Mouse (Mus musculus): ENCODE results near the gene Tanc2. TPM values are rescaled to one million over a fixed set of nuclear protein-coding genes. Genes with fewer than 3 reads are reported as not detected.

The Tanc2 gene
- polyA plus RNA-seq, 1 experiment = 0.03 TPM

- H3K36me3 ChIP-seq (ENCODE audit: control insufficient read depth) = no peaks in the 10 kb centered on the region
- TF ChIP-seq GATA1 (IDR thresholded peaks at IDR 0.05; ENCODE audit: low read length) = no peak
- no peak for TF ChIP-seq TAL1 (IDR thresholded peaks at IDR 0.05; ENCODE audit: low read length)
- H3K4me3 ChIP-seq (replicated peaks) = no peak overlapping the region
- no peaks in the 10 kb centered on the region for H3K27me3 ChIP-seq (ENCODE audit: control insufficient read depth)
- no peaks in the 10 kb centered on the region for H3K9me3 ChIP-seq (ENCODE audit: control insufficient read depth, low read length)
- H3K4me1 ChIP-seq (ENCODE audit: control insufficient read depth) = no peaks in the 10 kb centered on the region
These were observed 110.7 kb downstream of the Tanc2 start for GRCm38 (mm10) chr11:105700528-105700927.

GRCm38 (mm10) chr11:105719660-105720059, 129.9 kb downstream of the Tanc2 start:
- H3K4me1 ChIP-seq (ENCODE audit: control insufficient read depth) = no peaks in the 10 kb centered on the region
- H3K36me3 ChIP-seq (ENCODE audit: control insufficient read depth) = no peaks in the 10 kb centered on the region
- TF ChIP-seq GATA1 (IDR thresholded peaks at IDR 0.05; ENCODE audit: low read length) = no peak
- no peak for TF ChIP-seq TAL1 (IDR thresholded peaks at IDR 0.05; ENCODE audit: low read length)
- no peaks in the 10 kb centered on the region for H3K9me3 ChIP-seq (ENCODE audit: control insufficient read depth, low read length)
- no peak overlapping the region for H3K4me3 ChIP-seq (replicated peaks)
- H3K27me3 ChIP-seq (ENCODE audit: control insufficient read depth) = no peaks in the 10 kb centered on the region

DNA sequence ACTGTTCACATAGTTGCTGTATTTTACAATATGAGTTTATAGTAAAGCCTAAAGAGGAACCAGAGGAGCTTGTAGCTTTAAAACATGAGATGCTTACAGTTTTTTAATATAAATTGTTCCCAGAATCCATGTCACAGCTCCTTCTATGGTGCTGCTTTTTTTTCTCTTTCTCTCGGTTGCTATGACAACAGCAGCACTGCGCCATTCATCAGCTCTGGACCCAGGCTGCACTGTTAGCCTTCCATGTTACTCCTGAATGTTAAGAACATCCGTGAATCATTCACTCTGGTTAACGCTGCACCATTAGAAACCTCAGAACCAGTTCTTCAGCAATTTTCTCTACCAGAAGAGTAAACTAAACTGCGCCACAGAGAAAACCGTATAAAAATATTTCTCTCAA, 141.8 kb downstream of the Tanc2 start:
- H3K9me3 ChIP-seq (ENCODE audit: control insufficient read depth, low read length) = no peaks in the 10 kb centered on the region
- TF ChIP-seq GATA1 (IDR thresholded peaks at IDR 0.05; ENCODE audit: low read length) (no peak), TAL1 (IDR thresholded peaks at IDR 0.05; ENCODE audit: low read length) (no peak)
- H3K27me3 ChIP-seq (ENCODE audit: control insufficient read depth) = no peaks in the 10 kb centered on the region
- H3K4me3 ChIP-seq (replicated peaks) = no peak overlapping the region
- no peaks in the 10 kb centered on the region for H3K4me1 ChIP-seq (ENCODE audit: control insufficient read depth)
- H3K36me3 ChIP-seq (ENCODE audit: control insufficient read depth) = no peaks in the 10 kb centered on the region

DNA sequence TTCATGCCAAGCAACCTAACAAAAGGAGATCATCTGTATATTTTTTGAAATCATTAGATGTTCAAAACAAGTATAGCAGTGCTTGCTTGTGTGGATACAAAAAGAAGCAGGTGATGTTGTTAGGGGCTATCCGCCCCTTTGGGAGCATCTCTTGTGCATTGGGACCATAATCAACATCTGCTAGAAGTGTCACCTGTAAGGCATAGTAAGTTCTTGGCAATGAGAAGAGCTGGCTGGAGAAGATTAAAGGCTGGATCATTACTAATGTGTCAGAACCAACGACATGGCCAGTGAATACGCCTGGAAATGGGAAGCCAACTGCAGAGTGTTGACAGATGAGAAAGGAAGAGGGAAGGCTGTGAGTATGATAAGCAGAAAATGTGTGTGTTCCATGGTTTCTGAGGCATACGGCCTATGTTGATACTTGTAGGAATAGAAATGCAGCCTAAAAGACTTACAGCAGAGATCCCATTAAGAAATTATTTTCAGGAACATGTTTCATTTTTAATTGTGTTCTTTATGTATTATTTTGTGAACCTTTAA, 142.3 kb downstream of the Tanc2 start:
- TF ChIP-seq TAL1 (IDR thresholded peaks at IDR 0.05; ENCODE audit: low read length) (no peak), GATA1 (IDR thresholded peaks at IDR 0.05; ENCODE audit: low read length) (no peak)
- Histone ChIP-seq H3K27me3 (ENCODE audit: control insufficient read depth) (no peaks in the 10 kb centered on the region), H3K36me3 (ENCODE audit: control insufficient read depth) (no peaks in the 10 kb centered on the region), H3K4me3 (replicated peaks) (no peak overlapping the region), H3K9me3 (ENCODE audit: control insufficient read depth, low read length) (no peaks in the 10 kb centered on the region), H3K4me1 (ENCODE audit: control insufficient read depth) (no peaks in the 10 kb centered on the region)

- no peaks in the 10 kb centered on the region for H3K4me1 ChIP-seq (ENCODE audit: control insufficient read depth)
- TF ChIP-seq TAL1 (IDR thresholded peaks at IDR 0.05; ENCODE audit: low read length) (no peak), GATA1 (IDR thresholded peaks at IDR 0.05; ENCODE audit: low read length) (no peak)
- no peaks in the 10 kb centered on the region for H3K27me3 ChIP-seq (ENCODE audit: control insufficient read depth)
- H3K9me3 ChIP-seq (ENCODE audit: control insufficient read depth, low read length) = no peaks in the 10 kb centered on the region
- no peaks in the 10 kb centered on the region for H3K36me3 ChIP-seq (ENCODE audit: control insufficient read depth)
- no peak overlapping the region for H3K4me3 ChIP-seq (replicated peaks)
These were observed 153.4 kb downstream of the Tanc2 start for GRCm38 (mm10) chr11:105743171-105743570.

- H3K4me3 ChIP-seq (replicated peaks) = no peak overlapping the region
- no peaks in the 10 kb centered on the region for H3K27me3 ChIP-seq (ENCODE audit: control insufficient read depth)
- H3K36me3 ChIP-seq (ENCODE audit: control insufficient read depth) = no peaks in the 10 kb centered on the region
- H3K9me3 ChIP-seq (ENCODE audit: control insufficient read depth, low read length) = no peaks in the 10 kb centered on the region
- TF ChIP-seq GATA1 (IDR thresholded peaks at IDR 0.05; ENCODE audit: low read length) = no peak
- no peak for TF ChIP-seq TAL1 (IDR thresholded peaks at IDR 0.05; ENCODE audit: low read length)
- no peaks in the 10 kb centered on the region for H3K4me1 ChIP-seq (ENCODE audit: control insufficient read depth)
These were observed 159.7 kb downstream of the Tanc2 start for GRCm38 (mm10) chr11:105749297-105750071.

DNA sequence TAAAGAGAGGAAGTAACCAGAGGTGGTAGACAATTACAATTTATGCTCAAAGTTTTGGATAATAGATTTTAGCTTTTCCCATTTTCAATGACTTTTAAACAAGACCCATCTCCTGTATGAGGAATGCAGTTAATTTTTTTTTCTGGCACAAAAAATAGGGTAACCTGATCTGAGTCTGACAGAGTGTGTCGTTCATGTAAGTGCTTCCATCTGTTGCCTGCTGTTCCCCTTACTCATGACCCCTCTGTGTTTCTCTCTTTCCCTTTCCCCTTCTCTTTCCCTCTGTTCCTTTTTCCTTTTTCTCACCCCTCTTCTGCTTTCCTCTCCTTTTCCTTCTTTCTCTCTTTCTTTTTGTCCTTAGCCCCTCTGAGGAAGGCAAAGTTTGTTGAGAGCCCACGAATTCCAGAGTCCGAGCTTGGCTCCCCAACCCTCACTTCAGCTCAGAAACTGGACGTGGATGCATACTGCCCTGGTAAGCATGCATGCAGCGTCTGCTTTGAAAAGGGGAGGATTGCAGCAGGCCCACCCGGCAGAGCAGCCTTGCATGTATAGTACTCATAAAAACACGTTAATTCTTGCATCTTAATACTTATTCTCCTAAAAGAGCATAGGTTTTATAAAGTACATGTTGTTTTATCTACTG, 168.9 kb downstream of the Tanc2 start:
- TF ChIP-seq GATA1 (IDR thresholded peaks at IDR 0.05; ENCODE audit: low read length) (no peak), TAL1 (IDR thresholded peaks at IDR 0.05; ENCODE audit: low read length) (no peak)
- Histone ChIP-seq H3K4me3 (replicated peaks) (no peak overlapping the region), H3K4me1 (ENCODE audit: control insufficient read depth) (no peaks in the 10 kb centered on the region), H3K9me3 (ENCODE audit: control insufficient read depth, low read length) (no peaks in the 10 kb centered on the region), H3K27me3 (ENCODE audit: control insufficient read depth) (no peaks in the 10 kb centered on the region), H3K36me3 (ENCODE audit: control insufficient read depth) (no peaks in the 10 kb centered on the region)

GRCm38 (mm10) chr11:105759413-105759812, 169.6 kb downstream of the Tanc2 start:
- H3K36me3 ChIP-seq (ENCODE audit: control insufficient read depth) = no peaks in the 10 kb centered on the region
- no peaks in the 10 kb centered on the region for H3K4me1 ChIP-seq (ENCODE audit: control insufficient read depth)
- H3K4me3 ChIP-seq (replicated peaks) = no peak overlapping the region
- no peak for TF ChIP-seq GATA1 (IDR thresholded peaks at IDR 0.05; ENCODE audit: low read length)
- no peak for TF ChIP-seq TAL1 (IDR thresholded peaks at IDR 0.05; ENCODE audit: low read length)
- no peaks in the 10 kb centered on the region for H3K27me3 ChIP-seq (ENCODE audit: control insufficient read depth)
- H3K9me3 ChIP-seq (ENCODE audit: control insufficient read depth, low read length) = no peaks in the 10 kb centered on the region

- Histone ChIP-seq H3K36me3 (ENCODE audit: control insufficient read depth) (no peaks in the 10 kb centered on the region), H3K4me3 (replicated peaks) (no peak overlapping the region), H3K4me1 (ENCODE audit: control insufficient read depth) (no peaks in the 10 kb centered on the region), H3K27me3 (ENCODE audit: control insufficient read depth) (no peaks in the 10 kb centered on the region), H3K9me3 (ENCODE audit: control insufficient read depth, low read length) (no peaks in the 10 kb centered on the region)
- TF ChIP-seq GATA1 (IDR thresholded peaks at IDR 0.05; ENCODE audit: low read length) (no peak), TAL1 (IDR thresholded peaks at IDR 0.05; ENCODE audit: low read length) (no peak)
These were observed 170.6 kb downstream of the Tanc2 start for GRCm38 (mm10) chr11:105760346-105760745.

Measured in erythroblast, embryonic 14.5 days (primary cell).